In the genomic region with DNA sequence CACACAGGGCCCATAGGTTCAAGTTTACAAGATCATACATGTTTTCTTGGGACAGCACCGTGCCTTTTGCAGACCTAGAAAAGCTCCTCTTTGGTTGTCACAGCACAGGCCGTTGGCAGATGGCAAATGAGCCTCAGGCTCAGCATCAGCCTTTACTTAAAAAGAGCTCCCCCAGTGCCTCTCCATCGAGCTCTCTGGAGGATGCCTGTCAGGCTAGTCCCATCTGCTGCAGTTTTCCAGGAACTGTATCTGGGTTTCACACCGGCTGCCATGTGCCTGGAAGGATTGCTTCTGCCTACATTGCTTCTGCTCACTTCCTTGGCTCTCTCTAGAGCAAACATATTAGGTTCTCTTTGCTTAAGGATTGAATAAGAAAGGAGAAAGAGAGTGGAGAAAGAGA, we compare ENCODE assay signal across 12 mouse cellular contexts.
DNase-seq lines count a peak whose midpoint lies in the region; TF ChIP-seq lines count a peak whose summit lies in the region.
"Had no signal": no experiment of that assay in that cellular context is flagged by ENCODE, and none has a peak within 500 bp of the region (broad histone marks: within the 10 kb centered on the region; RNA-seq: fewer than 3 reads in every experiment).

No protein-coding gene starts in this region.

- H3K4me1 ChIP-seq in lung, adult 2 months (ENCODE audit: control insufficient read depth, insufficient read depth, low read length) = no peaks in the 10 kb centered on the region
- H3K4me1 ChIP-seq in limb, embryonic 10.5 days = no peaks in the 10 kb centered on the region

- H3K27ac ChIP-seq in limb, embryonic 10.5 days = no peak overlapping the region
- H3K27ac ChIP-seq: gastrocnemius, adult 2 months had no signal

- DNase-seq in cerebellum, adult 11 months = peak; percentile 11
- DNase-seq in cerebellum, adult 9-10 months = peak; percentile 34
- DNase-seq in layer of hippocampus, adult 18-20 months (ENCODE audit: low spot score in 2 of 2) = peak; percentile 78 to 85
- peak; percentile 25 to 92 for DNase-seq in left cerebral cortex, postnatal 25 days (ENCODE audit: low spot score in 2 of 2)
- DNase-seq in liver = no peak
- DNase-seq in lung, adult 2 months = no peak
- DNase-seq in kidney, adult 9 months = no peak
- DNase-seq in limb, embryonic 10.5 days (ENCODE audit: low spot score) = no peak
- DNase-seq: adrenal gland, adult 2 months; gastrocnemius, adult 2 months; lung, postnatal 10 days had no signal

- TF ChIP-seq POLR2A in lung, adult 2 months (IDR thresholded peaks at IDR 0.05; ENCODE audit: borderline replicate concordance, extremely low read depth, low read depth, low read length) = no peak

- H3K27me3 ChIP-seq in limb, embryonic 10.5 days (ENCODE audit: low read depth, poor library complexity, severe bottlenecking) = no peaks in the 10 kb centered on the region

- no peak for TF ChIP-seq CTCF in lung, adult 2 months (IDR thresholded peaks at IDR 0.05; ENCODE audit: insufficient read depth, low read length)

- H3K9me3 ChIP-seq in limb, embryonic 10.5 days (replicated peaks) = no peaks in the 10 kb centered on the region
- H3K9me3 ChIP-seq: G1E had no signal

- WGBS in lung, adult 2 months = 66% methylated on average over 4 of the region's 4 CpGs
- WGBS in limb, embryonic 10.5 days = 74% methylated on average over 4 of the region's 4 CpGs

- H3K36me3 ChIP-seq in limb, embryonic 10.5 days = no peaks in the 10 kb centered on the region
- H3K36me3 ChIP-seq: G1E had no signal

- H3K4me3 ChIP-seq in lung, adult 2 months (replicated peaks; ENCODE audit: extremely low read depth, low read depth, low read length) = no peak overlapping the region
- H3K4me3 ChIP-seq in limb, embryonic 10.5 days = no peak overlapping the region
- H3K4me3 ChIP-seq: gastrocnemius, adult 2 months had no signal

- intact Hi-C loops in left cerebral cortex, postnatal 25 days (cut with DNase I) = no loop called here

Comparison
In these comparisons a context has a peak if more than half of its experiments do, and no peak if none do; other contexts are left out.
1. DNase-seq: peak in cerebellum, adult 11 months (single experiment), cerebellum, adult 9-10 months (single experiment), layer of hippocampus, adult 18-20 months (2 of 2) and left cerebral cortex, postnatal 25 days (2 of 2); none in liver (single experiment), lung, adult 2 months (single experiment), kidney, adult 9 months (single experiment) and limb, embryonic 10.5 days (single experiment).